Mouse (Mus musculus) urinary bladder, postnatal 4 days (tissue): ENCODE measurements around the gene Sec31b.

Experiments used
- DNase-seq, 2 experiments: peaks; one replicate each; pipeline ENCODE4 v3.0.0; 2021 to 2022; ENCODE audit warnings: low spot score in 2 of 2

Gene Sec31b

GRCm38 (mm10) chr19:44475268-44475667, 70.4 kb downstream of the Sec31b start:
- no peak for DNase-seq

GRCm38 (mm10) chr19:44474158-44474557, 71.5 kb downstream of the Sec31b start:
- DNase-seq, result peak; percentile 72 to 86
